Mouse (Mus musculus): Measurements from ENCODE around the gene Skor1.

Gene Skor1

GRCm38 (mm10) chr9:63133659-63134058 lies 15.1 kb downstream of the Skor1 start:
- DNase-seq (ENCODE audit: low spot score) = no peak

- peak; percentile 90 for DNase-seq (ENCODE audit: low spot score)
These were observed 15.8 kb downstream of the Skor1 start for GRCm38 (mm10) chr9:63132673-63133601.

- peak; percentile 32 for DNase-seq (ENCODE audit: low spot score)
These were observed 16.7 kb downstream of the Skor1 start for GRCm38 (mm10) chr9:63131957-63132602.

- DNase-seq (ENCODE audit: low spot score) = no peak
These were observed 19.1 kb downstream of the Skor1 start for GRCm38 (mm10) chr9:63129641-63130041.

- DNase-seq (ENCODE audit: low spot score) = no peak
These were observed 24.2 kb downstream of the Skor1 start for GRCm38 (mm10) chr9:63124512-63124911.

- peak; percentile 86 for DNase-seq (ENCODE audit: low spot score)
These were observed 25.0 kb downstream of the Skor1 start for GRCm38 (mm10) chr9:63123451-63124438.

GRCm38 (mm10) chr9:63122161-63122833 lies 26.5 kb downstream of the Skor1 start:
- DNase-seq (ENCODE audit: low spot score) = no peak

- no peak for DNase-seq (ENCODE audit: low spot score)
These were observed 30.4 kb downstream of the Skor1 start for GRCm38 (mm10) chr9:63118385-63118784.

GRCm38 (mm10) chr9:63112514-63112913 lies 36.2 kb downstream of the Skor1 start:
- DNase-seq (ENCODE audit: low spot score) = no peak

GRCm38 (mm10) chr9:63109782-63110087 lies 39.0 kb downstream of the Skor1 start:
- no peak for DNase-seq (ENCODE audit: low spot score)

- peak; percentile 82 for DNase-seq (ENCODE audit: low spot score)
These were observed 39.6 kb downstream of the Skor1 start for GRCm38 (mm10) chr9:63109020-63109781.

- DNase-seq (ENCODE audit: low spot score) = no peak
These were observed 40.2 kb downstream of the Skor1 start for GRCm38 (mm10) chr9:63108580-63108979.

- DNase-seq (ENCODE audit: low spot score) = no peak
These were observed 48.1 kb downstream of the Skor1 start for GRCm38 (mm10) chr9:63100660-63101059.

GRCm38 (mm10) chr9:63099876-63100275 lies 48.9 kb downstream of the Skor1 start:
- no peak for DNase-seq (ENCODE audit: low spot score)

GRCm38 (mm10) chr9:63099344-63099743 lies 49.4 kb downstream of the Skor1 start:
- DNase-seq (ENCODE audit: low spot score) = no peak

GRCm38 (mm10) chr9:63098887-63099286 lies 49.9 kb downstream of the Skor1 start:
- no peak for DNase-seq (ENCODE audit: low spot score)

- DNase-seq (ENCODE audit: low spot score) = no peak
These were observed 51.6 kb downstream of the Skor1 start for GRCm38 (mm10) chr9:63097204-63097603.

GRCm38 (mm10) chr9:63094030-63094429 lies 54.7 kb downstream of the Skor1 start:
- no peak for DNase-seq (ENCODE audit: low spot score)

GRCm38 (mm10) chr9:63092567-63092966 lies 56.2 kb downstream of the Skor1 start:
- no peak for DNase-seq (ENCODE audit: low spot score)

- DNase-seq (ENCODE audit: low spot score) = peak; percentile 38
These were observed 56.7 kb downstream of the Skor1 start for GRCm38 (mm10) chr9:63091971-63092528.
